Mouse (Mus musculus): ENCODE measurements around the gene Kansl2. TPM values are rescaled to one million over a fixed set of nuclear protein-coding genes. Genes with fewer than 3 reads are reported as not detected.
"Not testable (repeated sequence)": the region's sequence is repeated elsewhere in the genome, so short reads cannot be mapped to it uniquely, and the experiment has no call there.

Gene Kansl2
- total RNA-seq, 2 experiments from 2014 or later, result 85.3 to 94.8 TPM

DNA sequence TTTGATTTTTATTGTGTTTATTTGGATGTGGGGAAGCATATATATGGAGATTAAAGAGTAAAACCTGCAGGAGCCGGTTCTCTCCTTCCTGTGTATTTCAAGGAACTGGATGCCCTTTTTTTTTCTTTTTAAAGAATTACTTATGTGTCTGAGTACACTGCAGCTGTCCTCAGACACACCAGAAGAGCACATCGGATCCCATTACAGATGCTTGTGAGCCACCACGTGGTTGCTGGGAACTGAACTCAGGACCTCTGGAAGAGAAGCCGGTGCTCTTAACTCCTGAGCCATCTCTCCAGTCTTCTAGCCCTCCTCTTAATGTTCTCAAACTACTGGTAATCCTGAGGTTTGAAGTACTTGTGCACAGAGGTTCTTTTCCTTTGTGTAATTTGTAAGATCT is 3.9 kb upstream of the Kansl2 start:
- no peak for DNase-seq (ENCODE audit: low spot score in 2 of 2)

- DNase-seq (ENCODE audit: low spot score in 2 of 2), result no peak
These were observed 2.9 kb upstream of the Kansl2 start for GRCm38 (mm10) chr15:98536828-98537510.

DNA sequence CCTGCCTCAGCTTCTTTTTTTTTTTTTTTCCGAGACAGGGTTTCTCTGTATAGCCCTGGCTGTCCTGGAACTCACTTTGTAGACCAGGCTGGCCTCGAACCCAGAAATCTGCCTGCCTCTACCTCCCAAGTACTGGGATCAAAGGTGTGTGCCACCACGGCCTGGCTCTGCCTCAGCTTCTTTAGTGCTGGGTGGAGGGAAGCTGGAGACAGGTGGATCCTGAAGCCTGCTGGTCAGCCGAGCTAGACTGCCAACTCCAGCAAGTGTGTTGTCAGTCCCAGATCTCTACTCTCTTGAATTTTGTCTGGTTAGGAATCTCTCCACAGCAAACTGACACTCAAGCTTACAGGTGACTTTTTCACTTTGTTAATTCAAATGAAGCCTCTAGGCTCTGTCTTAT is 1.9 kb upstream of the Kansl2 start:
- no peak for DNase-seq (ENCODE audit: low spot score in 2 of 2)

- DNase-seq (ENCODE audit: low spot score in 2 of 2), result no peak
These were observed 981 bp downstream of the Kansl2 start for GRCm38 (mm10) chr15:98533035-98533531.

GRCm38 (mm10) chr15:98532281-98532680 is 1.8 kb downstream of the Kansl2 start:
- DNase-seq (ENCODE audit: low spot score in 2 of 2), result no peak

GRCm38 (mm10) chr15:98528066-98528563 is 5.9 kb downstream of the Kansl2 start:
- no peak for DNase-seq (ENCODE audit: low spot score in 2 of 2)

- no peak for DNase-seq (ENCODE audit: low spot score in 2 of 2)
These were observed 6.8 kb downstream of the Kansl2 start for GRCm38 (mm10) chr15:98527056-98527771.

GRCm38 (mm10) chr15:98526057-98526456 is 8.0 kb downstream of the Kansl2 start:
- DNase-seq (ENCODE audit: low spot score in 2 of 2), result no peak

GRCm38 (mm10) chr15:98521245-98521644 is 12.8 kb downstream of the Kansl2 start:
- DNase-seq (ENCODE audit: low spot score in 2 of 2), result no peak

DNA sequence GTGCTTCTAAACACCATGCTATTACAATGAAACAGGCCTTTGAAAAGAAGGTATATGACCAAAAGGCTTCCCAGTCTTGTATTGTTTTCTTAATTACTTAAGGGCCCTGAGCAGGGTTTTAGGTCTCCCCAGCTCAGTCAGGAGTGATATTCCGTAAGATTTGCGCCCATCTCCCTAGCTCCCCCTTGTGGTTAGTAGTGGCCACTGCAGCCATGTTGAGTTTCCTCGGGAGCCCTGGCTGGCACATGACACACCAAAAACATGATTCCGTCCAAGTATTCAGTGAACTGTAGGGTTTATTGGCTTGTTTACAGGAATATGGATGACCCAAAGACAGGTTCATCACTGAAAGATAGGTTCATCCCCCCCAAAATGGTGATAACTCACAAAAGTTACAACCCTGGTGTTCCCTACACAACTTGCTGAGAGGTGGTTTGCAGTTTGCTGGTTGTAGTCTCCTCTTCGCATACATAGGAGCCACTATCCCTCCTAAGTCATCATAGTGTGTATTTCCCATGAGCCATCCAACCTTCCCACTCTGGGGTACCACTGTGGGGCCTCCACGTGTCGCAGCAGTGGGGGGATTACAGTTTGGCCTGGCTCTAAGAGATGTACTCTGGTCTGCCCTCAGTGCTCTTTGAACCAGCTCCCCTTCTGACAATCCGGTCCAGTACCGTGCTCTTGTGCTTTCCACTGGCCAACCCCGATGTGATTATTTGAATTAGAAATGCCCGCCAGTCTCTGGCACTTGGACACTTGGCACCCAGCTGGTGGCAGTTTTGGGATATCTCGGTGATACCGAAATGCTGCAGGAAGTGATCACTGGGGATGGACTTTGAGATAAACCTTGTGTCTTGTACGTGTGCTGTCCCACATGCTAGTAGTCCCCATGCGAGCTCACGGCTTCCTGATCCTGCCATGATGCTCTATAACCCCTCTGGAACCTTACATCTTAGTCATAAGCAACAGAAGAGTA is 16.4 kb downstream of the Kansl2 start:
- DNase-seq (ENCODE audit: low spot score in 2 of 2), result peak in 1 of 2 experiments; percentile 31

- not testable (repeated sequence) for DNase-seq (ENCODE audit: low spot score in 2 of 2)
These were observed 19.2 kb downstream of the Kansl2 start for GRCm38 (mm10) chr15:98514845-98515244.

GRCm38 (mm10) chr15:98514146-98514545 is 19.9 kb downstream of the Kansl2 start:
- no peak for DNase-seq (ENCODE audit: low spot score in 2 of 2)

DNA sequence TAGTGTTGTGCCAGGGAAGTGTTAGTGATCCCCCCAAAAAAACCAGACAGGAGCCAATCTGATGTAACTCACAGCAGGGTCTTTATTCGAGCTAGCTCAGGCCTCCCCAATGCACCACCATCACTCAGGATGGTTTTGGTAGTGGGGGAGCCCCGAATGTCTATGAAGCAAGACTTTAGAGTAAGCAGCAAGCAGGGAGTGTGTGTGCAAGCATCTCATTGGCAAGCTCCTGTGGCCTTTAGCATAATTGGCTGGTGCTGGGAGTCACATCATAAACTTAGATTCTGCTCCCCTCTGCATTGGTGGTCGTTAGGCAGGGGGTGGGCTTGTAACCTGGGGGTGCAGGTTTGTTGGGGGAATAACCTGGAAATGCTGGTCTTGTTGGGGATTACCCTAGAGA is 20.4 kb downstream of the Kansl2 start:
- not testable (repeated sequence) for DNase-seq (ENCODE audit: low spot score in 2 of 2)

- no peak for DNase-seq (ENCODE audit: low spot score in 2 of 2)
These were observed 21.2 kb downstream of the Kansl2 start for GRCm38 (mm10) chr15:98512799-98513321.

- no peak for DNase-seq (ENCODE audit: low spot score in 2 of 2)
These were observed 21.8 kb downstream of the Kansl2 start for GRCm38 (mm10) chr15:98512232-98512631.

DNA sequence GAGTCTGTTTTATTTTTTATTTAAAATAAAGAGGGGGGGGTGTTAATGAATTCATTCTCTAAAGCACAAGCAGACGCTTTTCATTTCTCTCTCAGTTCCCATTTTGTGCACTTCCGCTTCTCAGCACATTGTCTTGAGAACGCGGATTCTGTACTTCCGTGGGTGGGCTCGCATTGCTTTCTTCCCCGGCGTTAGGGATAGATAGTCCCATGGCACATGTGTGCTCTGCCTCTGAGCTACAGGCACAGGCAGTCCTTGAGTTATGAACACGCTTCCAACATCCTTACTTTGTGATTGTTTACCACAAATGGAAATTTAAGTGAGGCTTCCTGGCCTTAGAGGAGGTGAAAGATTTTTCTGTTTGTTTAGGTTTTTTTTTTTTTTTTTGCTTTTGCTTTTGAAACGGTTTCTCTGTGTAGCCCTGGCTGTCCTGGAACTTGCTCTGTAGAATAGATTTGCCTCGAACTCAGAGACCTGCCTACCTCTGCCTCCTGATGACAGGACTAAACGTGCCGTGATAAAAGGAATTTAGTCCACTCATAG is 22.6 kb downstream of the Kansl2 start:
- no peak for DNase-seq (ENCODE audit: low spot score in 2 of 2)

DNA sequence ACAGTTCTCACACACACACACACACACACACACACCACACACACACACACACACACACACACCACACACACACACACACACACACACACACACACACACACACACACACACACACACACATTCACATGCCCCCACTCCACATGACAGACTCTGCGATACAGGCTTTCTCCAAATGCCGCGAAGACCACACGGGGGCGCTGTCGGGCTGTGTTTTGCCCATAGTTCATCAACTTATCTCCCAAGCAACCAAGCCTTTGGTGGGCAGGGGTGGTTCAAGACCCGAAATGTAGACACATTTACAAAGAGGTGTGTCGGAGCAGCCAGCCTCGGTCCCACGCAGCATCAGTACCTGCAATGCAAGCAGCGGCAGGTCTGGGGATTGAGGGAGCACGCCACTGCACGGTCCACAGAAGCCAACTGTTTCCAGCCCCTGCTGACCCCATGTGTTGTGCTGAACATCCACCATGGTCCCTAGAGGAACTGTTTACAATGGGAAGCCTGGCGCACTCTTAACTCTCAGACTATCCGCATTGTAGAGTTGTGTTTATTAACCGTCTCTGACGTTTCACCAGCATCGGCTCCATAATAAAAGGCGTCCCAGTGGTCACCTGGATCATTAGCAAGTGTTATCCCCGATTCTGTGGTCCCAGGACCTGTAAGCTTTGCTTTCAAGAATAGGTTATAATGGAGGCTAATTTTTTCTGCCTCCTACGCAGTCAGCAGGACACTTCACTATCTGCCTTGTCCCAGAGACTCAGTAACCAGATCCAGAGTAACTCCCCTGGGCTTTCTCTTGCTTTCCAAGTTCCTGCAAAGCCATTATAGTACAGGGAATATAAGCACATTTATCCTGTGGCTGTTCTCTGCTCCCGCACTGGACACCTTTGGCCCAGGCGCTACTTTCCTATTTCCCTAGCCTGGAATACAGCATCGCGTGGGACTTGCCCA is 23.4 kb downstream of the Kansl2 start:
- peak; percentile 56 to 66 for DNase-seq (ENCODE audit: low spot score in 2 of 2)

DNA sequence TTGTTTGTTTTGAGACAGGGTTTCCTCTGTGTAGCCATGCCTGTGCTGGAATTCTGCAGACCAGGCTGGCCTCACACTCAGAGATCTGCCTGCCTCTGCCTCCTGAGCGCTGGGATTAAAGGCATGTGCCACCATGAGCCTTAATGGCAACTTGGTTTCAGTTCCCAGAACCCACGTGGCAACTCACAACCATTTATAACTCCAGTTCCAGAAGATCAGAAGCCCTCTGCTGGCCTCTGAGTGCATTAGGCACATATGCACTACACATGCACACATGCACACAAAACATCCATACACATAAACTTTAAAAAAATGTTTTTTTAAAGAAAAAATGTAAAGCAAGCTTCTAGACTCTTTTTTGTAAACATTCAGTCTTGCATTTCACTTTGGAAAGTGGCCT is 24.7 kb downstream of the Kansl2 start:
- no peak for DNase-seq (ENCODE audit: low spot score in 2 of 2)

- DNase-seq (ENCODE audit: low spot score in 2 of 2), result no peak
These were observed 26.7 kb downstream of the Kansl2 start for GRCm38 (mm10) chr15:98507321-98507720.
